Mouse (Mus musculus): ENCODE measurements around the gene Cobll1. TPM values are rescaled to one million over a fixed set of nuclear protein-coding genes. Genes with fewer than 3 reads are reported as not detected.

Gene Cobll1
- polyA plus RNA-seq, 1 experiment = 4.4 TPM

GRCm38 (mm10) chr2:65218318-65218717, 20.9 kb downstream of the Cobll1 start:
- no peak for DNase-seq (ENCODE audit: low read depth)
- no peak for TF ChIP-seq CTCF (IDR thresholded peaks at IDR 0.05; ENCODE audit: borderline replicate concordance, extremely low read depth, insufficient read depth, insufficient read length)
- TF ChIP-seq POLR2A (IDR thresholded peaks at IDR 0.05; ENCODE audit: borderline replicate concordance, extremely low read depth, insufficient read depth, insufficient read length, poor library complexity, severe bottlenecking) = no peak

- no peak for TF ChIP-seq CTCF (IDR thresholded peaks at IDR 0.05; ENCODE audit: borderline replicate concordance, extremely low read depth, insufficient read depth, insufficient read length)
- DNase-seq (ENCODE audit: low read depth) = no peak
Measured at GRCm38 (mm10) chr2:65217677-65218076, 21.5 kb downstream of the Cobll1 start.

- DNase-seq (ENCODE audit: low read depth) = no peak
- TF ChIP-seq POLR2A (IDR thresholded peaks at IDR 0.05; ENCODE audit: borderline replicate concordance, extremely low read depth, insufficient read depth, insufficient read length, poor library complexity, severe bottlenecking) (no peak), CTCF (IDR thresholded peaks at IDR 0.05; ENCODE audit: borderline replicate concordance, extremely low read depth, insufficient read depth, insufficient read length) (no peak)
Measured at GRCm38 (mm10) chr2:65216163-65216562, 23.0 kb downstream of the Cobll1 start.

- DNase-seq (ENCODE audit: low read depth) = no peak
- TF ChIP-seq POLR2A (IDR thresholded peaks at IDR 0.05; ENCODE audit: borderline replicate concordance, extremely low read depth, insufficient read depth, insufficient read length, poor library complexity, severe bottlenecking) = no peak
- no peak for TF ChIP-seq CTCF (IDR thresholded peaks at IDR 0.05; ENCODE audit: borderline replicate concordance, extremely low read depth, insufficient read depth, insufficient read length)
Measured at GRCm38 (mm10) chr2:65214556-65214955, 24.6 kb downstream of the Cobll1 start.

- no peak for TF ChIP-seq POLR2A (IDR thresholded peaks at IDR 0.05; ENCODE audit: borderline replicate concordance, extremely low read depth, insufficient read depth, insufficient read length, poor library complexity, severe bottlenecking)
- no peak for TF ChIP-seq CTCF (IDR thresholded peaks at IDR 0.05; ENCODE audit: borderline replicate concordance, extremely low read depth, insufficient read depth, insufficient read length)
- DNase-seq (ENCODE audit: low read depth) = no peak
Measured at GRCm38 (mm10) chr2:65213675-65214074, 25.5 kb downstream of the Cobll1 start.

GRCm38 (mm10) chr2:65211620-65212019, 27.6 kb downstream of the Cobll1 start:
- no peak for TF ChIP-seq POLR2A (IDR thresholded peaks at IDR 0.05; ENCODE audit: borderline replicate concordance, extremely low read depth, insufficient read depth, insufficient read length, poor library complexity, severe bottlenecking)
- TF ChIP-seq CTCF (IDR thresholded peaks at IDR 0.05; ENCODE audit: borderline replicate concordance, extremely low read depth, insufficient read depth, insufficient read length) = no peak
- DNase-seq (ENCODE audit: low read depth) = no peak

- no peak for DNase-seq (ENCODE audit: low read depth)
- TF ChIP-seq CTCF (IDR thresholded peaks at IDR 0.05; ENCODE audit: borderline replicate concordance, extremely low read depth, insufficient read depth, insufficient read length) (no peak), POLR2A (IDR thresholded peaks at IDR 0.05; ENCODE audit: borderline replicate concordance, extremely low read depth, insufficient read depth, insufficient read length, poor library complexity, severe bottlenecking) (no peak)
Measured at GRCm38 (mm10) chr2:65207750-65208149, 31.5 kb downstream of the Cobll1 start.

- TF ChIP-seq POLR2A (IDR thresholded peaks at IDR 0.05; ENCODE audit: borderline replicate concordance, extremely low read depth, insufficient read depth, insufficient read length, poor library complexity, severe bottlenecking) (no peak), CTCF (IDR thresholded peaks at IDR 0.05; ENCODE audit: borderline replicate concordance, extremely low read depth, insufficient read depth, insufficient read length) (no peak)
- DNase-seq (ENCODE audit: low read depth) = no peak
Measured at GRCm38 (mm10) chr2:65203699-65204098, 35.5 kb downstream of the Cobll1 start.

GRCm38 (mm10) chr2:65199706-65200105, 39.5 kb downstream of the Cobll1 start:
- no peak for DNase-seq (ENCODE audit: low read depth)
- no peak for TF ChIP-seq POLR2A (IDR thresholded peaks at IDR 0.05; ENCODE audit: borderline replicate concordance, extremely low read depth, insufficient read depth, insufficient read length, poor library complexity, severe bottlenecking)
- TF ChIP-seq CTCF (IDR thresholded peaks at IDR 0.05; ENCODE audit: borderline replicate concordance, extremely low read depth, insufficient read depth, insufficient read length) = no peak

GRCm38 (mm10) chr2:65198605-65199004, 40.6 kb downstream of the Cobll1 start:
- TF ChIP-seq CTCF (IDR thresholded peaks at IDR 0.05; ENCODE audit: borderline replicate concordance, extremely low read depth, insufficient read depth, insufficient read length) (no peak), POLR2A (IDR thresholded peaks at IDR 0.05; ENCODE audit: borderline replicate concordance, extremely low read depth, insufficient read depth, insufficient read length, poor library complexity, severe bottlenecking) (no peak)

GRCm38 (mm10) chr2:65196994-65197393, 42.2 kb downstream of the Cobll1 start:
- TF ChIP-seq CTCF (IDR thresholded peaks at IDR 0.05; ENCODE audit: borderline replicate concordance, extremely low read depth, insufficient read depth, insufficient read length) (no peak), POLR2A (IDR thresholded peaks at IDR 0.05; ENCODE audit: borderline replicate concordance, extremely low read depth, insufficient read depth, insufficient read length, poor library complexity, severe bottlenecking) (no peak)
- DNase-seq (ENCODE audit: low read depth) = no peak

More at GRCm38 (mm10) chr2:65198605-65199004, 40.6 kb downstream of the Cobll1 start:
- DNase-seq (ENCODE audit: low read depth) = no peak

- DNase-seq (ENCODE audit: low read depth) = no peak
- no peak for TF ChIP-seq CTCF (IDR thresholded peaks at IDR 0.05; ENCODE audit: borderline replicate concordance, extremely low read depth, insufficient read depth, insufficient read length)
- no peak for TF ChIP-seq POLR2A (IDR thresholded peaks at IDR 0.05; ENCODE audit: borderline replicate concordance, extremely low read depth, insufficient read depth, insufficient read length, poor library complexity, severe bottlenecking)
Measured at GRCm38 (mm10) chr2:65195233-65196010, 43.8 kb downstream of the Cobll1 start.
